8 mouse cellular contexts compared by ENCODE assay signal in the genomic region with DNA sequence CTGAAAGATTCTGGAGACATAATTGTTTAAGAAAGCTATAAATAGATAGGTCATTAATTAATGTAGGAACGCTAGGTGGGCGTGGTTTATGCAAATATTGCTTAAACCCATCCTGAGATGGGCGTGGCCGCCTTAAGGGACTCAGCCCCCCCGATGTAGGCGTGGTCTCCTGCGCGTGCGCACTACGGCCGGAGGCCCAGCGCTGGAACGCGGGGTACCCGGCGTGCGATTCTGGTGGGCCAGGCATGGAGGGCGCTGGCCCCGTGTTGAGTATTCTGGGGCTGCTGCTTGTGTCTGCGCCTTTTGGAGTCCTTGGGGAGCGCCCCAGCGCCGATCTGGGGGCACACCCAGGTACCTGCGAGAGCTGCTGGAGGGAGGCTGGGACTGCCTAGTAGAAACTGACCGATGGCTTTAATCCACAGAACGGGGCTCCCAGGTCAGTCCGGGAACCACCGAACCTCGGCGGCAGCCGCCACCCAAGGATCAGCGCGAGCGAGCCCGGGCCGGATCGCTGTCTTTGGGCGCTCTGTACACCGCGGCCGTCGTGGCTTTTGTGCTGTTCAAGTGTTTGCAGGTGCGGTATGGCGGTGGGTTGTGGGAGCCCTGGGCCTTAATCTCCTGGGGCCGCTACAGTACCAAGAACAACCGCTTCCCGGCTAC. TPM values are rescaled to one million over a fixed set of nuclear protein-coding genes. Genes with fewer than 3 reads are reported as not detected.
DNase-seq lines count a peak whose midpoint lies in the region; ATAC-seq and TF ChIP-seq lines count a peak whose summit lies in the region.

No protein-coding gene starts in this region.

- H3K4me2 ChIP-seq in hindbrain, embryonic 16.5 days (ENCODE audit: low read length), result peak overlapping the region; percentile 74

- peak overlapping the region; percentile 90 for H3K9ac ChIP-seq in hindbrain, embryonic 16.5 days (ENCODE audit: low read depth, low read length)

- peak; percentile 3 for TF ChIP-seq CTCF in left cerebral cortex, adult 2 months (IDR thresholded peaks at IDR 0.05)

- no peaks in the 10 kb centered on the region for H3K79me2 ChIP-seq in macrophage (ENCODE audit: inconsistent target)

- H3K36me3 ChIP-seq in hindbrain, embryonic 16.5 days (ENCODE audit: control insufficient read depth, insufficient read depth, low read length), result no peaks in the 10 kb centered on the region
- no peaks in the 10 kb centered on the region for H3K36me3 ChIP-seq in macrophage (ENCODE audit: inconsistent target)

- peaks cover 10% of the 10 kb centered on the region for H3K4me1 ChIP-seq in hindbrain, embryonic 16.5 days (ENCODE audit: control insufficient read depth, insufficient read depth, low read depth, low read length)

- intact Hi-C loops in left cerebral cortex, adult 2 months (cut with DNase I), result loop anchor here (1.0 to 10.0 kb wide), 4 partner anchors 34 to 449 kb away; partner anchors contain the start of genes Creb3, Fam214b and Tln1

- H3K9me3 ChIP-seq in hindbrain, embryonic 16.5 days (ENCODE audit: control insufficient read depth, low read length), result no peaks in the 10 kb centered on the region

- peak overlapping the region; percentile 74 for H3K4me3 ChIP-seq in hindbrain, embryonic 16.5 days (ENCODE audit: low read length)
- peak overlapping the region; percentile 60 for H3K4me3 ChIP-seq in left cerebral cortex, adult 2 months
- peak overlapping the region; percentile 54 for H3K4me3 ChIP-seq in macrophage (ENCODE audit: inconsistent target)

- under 1% methylated on average over 47 of the region's 47 CpGs for WGBS in hindbrain, embryonic 16.5 days
- WGBS in macrophage (ENCODE audit: missing documents), result under 1% methylated on average over 47 of the region's 47 CpGs

- no peaks in the 10 kb centered on the region for H3K27me3 ChIP-seq in hindbrain, embryonic 16.5 days (replicated peaks; ENCODE audit: control insufficient read depth, insufficient read depth, low read length)

- DNase-seq in ZHBTc4 (ENCODE audit: low read depth, low spot score), result peak; percentile 92
- peak; percentile 97 to 98 for DNase-seq in cerebellum, postnatal 4 days (ENCODE audit: low spot score in 2 of 2)
- DNase-seq in gastrocnemius, adult 18-20 months (ENCODE audit: low spot score), result peak; percentile 96
- DNase-seq in left cerebral cortex, adult 2 months (ENCODE audit: extremely low spot score in 1 of 2, low spot score in 2 of 2), result peak; percentile 96
- DNase-seq in retina, postnatal 7 days (ENCODE audit: low read depth, low spot score), result peak; percentile 96
- peak; percentile 92 to 93 for DNase-seq in urinary bladder, adult 18-20 months (ENCODE audit: low spot score in 2 of 2)

- H3K27ac ChIP-seq in hindbrain, embryonic 16.5 days (ENCODE audit: low read depth, low read length), result peak overlapping the region; percentile 94
- H3K27ac ChIP-seq in left cerebral cortex, adult 2 months, result peak overlapping the region; percentile 93
- H3K27ac ChIP-seq in macrophage, result peak overlapping the region; percentile 65

- ATAC-seq in hindbrain, embryonic 16.5 days, result peak; percentile 88

RNA-seq across cellular contexts. Expression of gene Ccdc107, which starts 0.6 kb away (rescaled TPM):
- total RNA-seq in gastrocnemius, adult 18-20 months (2021), result 10 to 100 TPM; 21.9 to 26.8 TPM
- polyA plus RNA-seq in hindbrain, embryonic 16.5 days (2015; fragmentation: Nextera tagmentation; extraction: Ambion mirVana), result 83.6 and 99.8 TPM in 2 replicates
- total RNA-seq in left cerebral cortex, adult 2 months (2021), result 10 to 100 TPM; 28.1 to 31.8 TPM
- total RNA-seq in macrophage (2018; cell fraction: chromatin; rRNA removed), result 10 to 100 TPM in 21 of 26 experiments, 1 to 10 TPM in 5; 3.7 to 31.8 (median 17.7) TPM
- total RNA-seq in macrophage (2018; cell fraction: cytosol; rRNA removed), result 10 to 100 TPM; 15.7 to 30.8 (median 22.4) TPM
- 10 to 100 TPM in 25 of 26 experiments, 1 to 10 TPM in 1; 7.9 to 38.1 (median 20.2) TPM for total RNA-seq in macrophage (2018; cell fraction: nucleus; rRNA removed)
- polyA plus RNA-seq in macrophage (2018), result 24.0 to 38.6 TPM (median 24.2 TPM) in 3 replicates

RNA-seq across cellular contexts. Expression of gene Arhgef39, which starts 6.2 kb away (rescaled TPM):
- not detected for total RNA-seq in gastrocnemius, adult 18-20 months (2021)
- 8.2 and 10.7 TPM in 2 replicates for polyA plus RNA-seq in hindbrain, embryonic 16.5 days (2015; fragmentation: Nextera tagmentation; extraction: Ambion mirVana)
- total RNA-seq in left cerebral cortex, adult 2 months (2021), result 1 to 10 TPM in 1 of 2 experiments, under 1 TPM in 1; 0.41 to 1.7 TPM
- 10 to 100 TPM in 8 of 26 experiments, 1 to 10 TPM in 17, under 1 TPM in 1; 0.74 to 16.2 (median 6.9) TPM for total RNA-seq in macrophage (2018; cell fraction: chromatin; rRNA removed)
- 1 to 10 TPM in 22 of 26 experiments, under 1 TPM in 4; 0.24 to 3.3 (median 1.3) TPM for total RNA-seq in macrophage (2018; cell fraction: cytosol; rRNA removed)
- 10 to 100 TPM in 4 of 26 experiments, 1 to 10 TPM in 20, under 1 TPM in 1, not detected in 1; 0.58 to 20.9 (median 6.2) TPM for total RNA-seq in macrophage (2018; cell fraction: nucleus; rRNA removed)
- polyA plus RNA-seq in macrophage (2018), result 0.69 to 2.4 TPM (median 1.2 TPM) in 3 replicates

RNA-seq across cellular contexts. Expression of gene Sit1, which starts 9.8 kb away (rescaled TPM):
- not detected for total RNA-seq in gastrocnemius, adult 18-20 months (2021)
- not detected in 2 replicates for polyA plus RNA-seq in hindbrain, embryonic 16.5 days (2015; fragmentation: Nextera tagmentation; extraction: Ambion mirVana)
- total RNA-seq in left cerebral cortex, adult 2 months (2021), result not detected
- total RNA-seq in macrophage (2018; cell fraction: chromatin; rRNA removed), result not detected
- total RNA-seq in macrophage (2018; cell fraction: cytosol; rRNA removed), result not detected
- total RNA-seq in macrophage (2018; cell fraction: nucleus; rRNA removed), result not detected
- polyA plus RNA-seq in macrophage (2018), result not detected in 3 replicates

RNA-seq across cellular contexts. Expression of gene Car9, which starts 13.4 kb away (rescaled TPM):
- 1 to 10 TPM; 1.4 to 2.6 TPM for total RNA-seq in gastrocnemius, adult 18-20 months (2021)
- 0.23 and 0.47 TPM in 2 replicates for polyA plus RNA-seq in hindbrain, embryonic 16.5 days (2015; fragmentation: Nextera tagmentation; extraction: Ambion mirVana)
- not detected for total RNA-seq in left cerebral cortex, adult 2 months (2021)
- 10 to 100 TPM in 8 of 26 experiments, 1 to 10 TPM in 17, under 1 TPM in 1; 0.49 to 20.4 (median 6.1) TPM for total RNA-seq in macrophage (2018; cell fraction: chromatin; rRNA removed)
- total RNA-seq in macrophage (2018; cell fraction: cytosol; rRNA removed), result 1 to 10 TPM; 2.9 to 7.9 (median 4.4) TPM
- total RNA-seq in macrophage (2018; cell fraction: nucleus; rRNA removed), result 10 to 100 TPM in 7 of 26 experiments, 1 to 10 TPM in 16, under 1 TPM in 3; 0.75 to 14.9 (median 5.7) TPM
- polyA plus RNA-seq in macrophage (2018), result 3.0 to 7.4 TPM (median 4.9 TPM) in 3 replicates

RNA-seq across cellular contexts. Expression of gene Tpm2, which starts 30.2 kb away (rescaled TPM):
- 1,000 to 10,000 TPM; 6,886 to 8,782 TPM for total RNA-seq in gastrocnemius, adult 18-20 months (2021)
- 10.6 and 41.1 TPM in 2 replicates for polyA plus RNA-seq in hindbrain, embryonic 16.5 days (2015; fragmentation: Nextera tagmentation; extraction: Ambion mirVana)
- 1 to 10 TPM; 7.0 to 8.8 TPM for total RNA-seq in left cerebral cortex, adult 2 months (2021)
- 10 to 100 TPM in 1 of 26 experiments, 1 to 10 TPM in 2, under 1 TPM in 1, not detected in 22; 0.49 to 30.4 (median 2.4) TPM for total RNA-seq in macrophage (2018; cell fraction: chromatin; rRNA removed)
- under 1 TPM in 15 of 26 experiments, not detected in 11; 0.09 to 0.36 (median 0.17) TPM for total RNA-seq in macrophage (2018; cell fraction: cytosol; rRNA removed)
- 1 to 10 TPM in 1 of 26 experiments, under 1 TPM in 2, not detected in 23; 0.29 to 3.5 (median 0.30) TPM for total RNA-seq in macrophage (2018; cell fraction: nucleus; rRNA removed)
- 0.17 to 0.46 TPM in 2 of 3 replicates, not detected in the other for polyA plus RNA-seq in macrophage (2018)

Comparison
In these comparisons a context has a peak if more than half of its experiments do, and no peak if none do; other contexts are left out.
1. Peak in every context shown above with its lines: DNase-seq, ATAC-seq, H3K4me3 ChIP-seq and H3K27ac ChIP-seq.